Mouse (Mus musculus): ENCODE results near the gene Nrl. TPM values are rescaled to one million over a fixed set of nuclear protein-coding genes. Genes with fewer than 3 reads are reported as not detected.

Gene Nrl
- total and polyA plus RNA-seq, 3 experiments: 0.13 to 0.86 TPM; not detected in 1

- H3K9me3 ChIP-seq (replicated peaks; ENCODE audit: low read length): no peaks in the 10 kb centered on the region
- in situ Hi-C loops (cut with MboI; ENCODE audit: low pct_ligation_motif_present, low pct_unique_long_range_greater_than_20kb, low sequenced_read_pairs) (no loop called here), dilution Hi-C loops (cut with MboI; ENCODE audit: extremely low pct_ligation_motif_present, extremely low pct_unique_long_range_greater_than_20kb, low sequenced_read_pairs) (no loop called here)
- H3K27me3 ChIP-seq (replicated peaks): no peaks in the 10 kb centered on the region
- peaks cover 11 to 52% of the 10 kb centered on the region in 2 experiments for H3K4me1 ChIP-seq (ENCODE audit: control insufficient read depth in 1 of 2, insufficient read depth in 2 of 2)
- peaks cover 0 to 27% of the 10 kb centered on the region in 2 experiments for H3K36me3 ChIP-seq (replicated peaks in 1 of 2; ENCODE audit: control insufficient read depth in 1 of 2, insufficient read depth in 1 of 2, low read length in 1 of 2)
- H3K27ac ChIP-seq (ENCODE audit: insufficient read depth, low read depth): no peak overlapping the region
- no peak for DNase-seq (ENCODE audit: extremely low read depth)
- no peak overlapping the region for H3K9ac ChIP-seq (ENCODE audit: insufficient read depth, low read depth)
- H3K79me2 ChIP-seq (replicated peaks; ENCODE audit: control insufficient read depth, extremely low read depth, insufficient read depth, poor library complexity, severe bottlenecking): no peaks in the 10 kb centered on the region
- H3K4me2 ChIP-seq (ENCODE audit: insufficient read depth, low read depth, poor library complexity, severe bottlenecking): no peak overlapping the region
- TF ChIP-seq MAFK (IDR thresholded peaks at IDR 0.05; ENCODE audit: insufficient replicate concordance, low read length) (no peak), BHLHE40 (IDR thresholded peaks at IDR 0.05; ENCODE audit: low read depth, low read length) (no peak), MAX (IDR thresholded peaks at IDR 0.05; ENCODE audit: low read length) (no peak), SMC3 (IDR thresholded peaks at IDR 0.05; ENCODE audit: low read depth, low read length) (no peak), ZNF384 (IDR thresholded peaks at IDR 0.05; ENCODE audit: low read depth, low read length) (peak; percentile 91), UBTF (IDR thresholded peaks at IDR 0.05; ENCODE audit: low read depth, low read length) (no peak), JUND (conservative IDR thresholded peaks at IDR 0.05; ENCODE audit: low read depth, low read length) (no peak)
- no peak overlapping the region for H3K4me3 ChIP-seq (replicated peaks in 1 of 3; ENCODE audit: low read depth in 2 of 3, low read length in 2 of 3, poor library complexity in 1 of 3)
Observed at GRCm38 (mm10) chr14:55505612-55506011, 19.2 kb downstream of the Nrl start.

- DNase-seq (ENCODE audit: extremely low read depth): peak; percentile 85
- no peak overlapping the region; the same call in 1 of the 2 replicates for H3K9ac ChIP-seq (ENCODE audit: insufficient read depth, low read depth)
- H3K27me3 ChIP-seq (replicated peaks): no peaks in the 10 kb centered on the region
- dilution Hi-C loops (cut with MboI; ENCODE audit: extremely low pct_ligation_motif_present, extremely low pct_unique_long_range_greater_than_20kb, low sequenced_read_pairs): no loop called here
- no peak overlapping the region for H3K4me3 ChIP-seq (replicated peaks in 1 of 3; ENCODE audit: low read depth in 2 of 3, low read length in 2 of 3, poor library complexity in 1 of 3)
- peaks cover 0 to 78% of the 10 kb centered on the region in 2 experiments for H3K36me3 ChIP-seq (replicated peaks in 1 of 2; ENCODE audit: control insufficient read depth in 1 of 2, insufficient read depth in 1 of 2, low read length in 1 of 2)
- no peaks in the 10 kb centered on the region for H3K79me2 ChIP-seq (replicated peaks; ENCODE audit: control insufficient read depth, extremely low read depth, insufficient read depth, poor library complexity, severe bottlenecking)
- H3K4me1 ChIP-seq (ENCODE audit: control insufficient read depth in 1 of 2, insufficient read depth in 2 of 2): peaks cover 17 to 37% of the 10 kb centered on the region in 2 experiments
- no peaks in the 10 kb centered on the region for H3K9me3 ChIP-seq (replicated peaks; ENCODE audit: low read length)
- no peak overlapping the region for H3K27ac ChIP-seq (ENCODE audit: insufficient read depth, low read depth)
- in situ Hi-C loops (cut with MboI; ENCODE audit: low pct_ligation_motif_present, low pct_unique_long_range_greater_than_20kb, low sequenced_read_pairs): no loop called here
- no peak for TF ChIP-seq MAFK (IDR thresholded peaks at IDR 0.05; ENCODE audit: insufficient replicate concordance, low read length)
- no peak for TF ChIP-seq KAT2A (IDR thresholded peaks at IDR 0.05; ENCODE audit: insufficient replicate concordance, low read length)
- no peak for TF ChIP-seq CHD2 (IDR thresholded peaks at IDR 0.05; ENCODE audit: low read length)
- TF ChIP-seq TCF12 (IDR thresholded peaks at IDR 0.05; ENCODE audit: low read depth, low read length): no peak
- peak; percentile 95 to 98 for TF ChIP-seq CTCF (conservative IDR thresholded peaks at IDR 0.05 in 1 of 2, IDR thresholded peaks at IDR 0.05 in 1 of 2; ENCODE audit: low read depth in 2 of 2, low read length in 2 of 2)
- 0 out of 2 replicates have a peak, but pooled peaks have one; percentile 10 for TF ChIP-seq MEF2A (IDR thresholded peaks at IDR 0.05; ENCODE audit: borderline replicate concordance, low read depth, low read length)
- peak; percentile 98 for TF ChIP-seq SMC3 (IDR thresholded peaks at IDR 0.05; ENCODE audit: low read depth, low read length)
- TF ChIP-seq RAD21 (IDR thresholded peaks at IDR 0.05; ENCODE audit: low read depth, low read length): peak; percentile 95
- TF ChIP-seq UBTF (IDR thresholded peaks at IDR 0.05; ENCODE audit: low read depth, low read length): 0 out of 2 replicates have a peak, but pooled peaks have one; percentile 40
- no peak for TF ChIP-seq EP300 (IDR thresholded peaks at IDR 0.05; ENCODE audit: low read length)
- TF ChIP-seq MYC (IDR thresholded peaks at IDR 0.05; ENCODE audit: low read depth, low read length): no peak
- no peak for TF ChIP-seq MXI1 (IDR thresholded peaks at IDR 0.05; ENCODE audit: low read depth, low read length)
- TF ChIP-seq ETS1 (conservative IDR thresholded peaks at IDR 0.05; ENCODE audit: low read depth, low read length): no peak; the same call in 1 of the 2 replicates
- no peak for TF ChIP-seq E2F4 (IDR thresholded peaks at IDR 0.05; ENCODE audit: insufficient replicate concordance, low read depth, low read length)
- peak; percentile 38; the same call in 1 of the 2 replicates for TF ChIP-seq IRF4 (IDR thresholded peaks at IDR 0.05; ENCODE audit: low read depth, low read length)
- 0 out of 2 replicates have a peak, but pooled peaks have one; percentile 32 for TF ChIP-seq SIN3A (IDR thresholded peaks at IDR 0.05; ENCODE audit: low read length)
- peak; percentile 68 for TF ChIP-seq ZC3H11A (IDR thresholded peaks at IDR 0.05; ENCODE audit: low read depth, low read length)
- TF ChIP-seq ZMIZ1 (IDR thresholded peaks at IDR 0.05; ENCODE audit: low read depth, low read length): no peak
- no peak for TF ChIP-seq USF2 (conservative IDR thresholded peaks at IDR 0.05; ENCODE audit: low read depth, low read length)
- TF ChIP-seq POLR2AphosphoS2 (IDR thresholded peaks at IDR 0.05; ENCODE audit: low read depth, low read length): no peak
- no peak for TF ChIP-seq ZKSCAN1 (IDR thresholded peaks at IDR 0.05; ENCODE audit: borderline replicate concordance, low read depth, low read length)
- no peak for TF ChIP-seq PAX5 (IDR thresholded peaks at IDR 0.05; ENCODE audit: low read length)
- 0 out of 2 replicates have a peak overlapping the region, but pooled peaks have one; percentile 7 for H3K4me2 ChIP-seq (ENCODE audit: insufficient read depth, low read depth, poor library complexity, severe bottlenecking)
Observed at GRCm38 (mm10) chr14:55497449-55497821, 27.3 kb downstream of the Nrl start.
